Mouse (Mus musculus) macrophage (primary cell): Measurements from ENCODE around the gene Emx2. TPM values are rescaled to one million over a fixed set of nuclear protein-coding genes. Genes with fewer than 3 reads are reported as not detected.

ENCODE experiments used
- H3K27ac ChIP-seq: fragments of 350-480 bp; formaldehyde crosslinking; 2 replicates; pipeline ENCODE4 v1.9.0; 2021
- H3K36me3 ChIP-seq: fragments of 350-480 bp; formaldehyde crosslinking; 2 replicates; pipeline ENCODE4 v1.9.0; 2021; ENCODE audit errors: inconsistent target
- H3K4me3 ChIP-seq: fragments of 350-480 bp; formaldehyde crosslinking; 2 replicates; pipeline ENCODE4 v1.9.0; 2021; ENCODE audit errors: inconsistent target
- H3K79me2 ChIP-seq: fragments of 350-480 bp; formaldehyde crosslinking; 2 replicates; pipeline ENCODE4 v1.9.0; 2021; ENCODE audit errors: inconsistent target
- WGBS: methylation state at CpG from one replicate; pipeline ENCODE4 v1.1.7; 2026; ENCODE audit warnings: inconsistent platforms; ENCODE audit not compliant: missing documents; 5-methylcytosine and 5-hydroxymethylcytosine counted together
- polyA plus RNA-seq: library from polyadenylated mRNA; stranded (reverse); fragments of 250-400 nt; gene quantifications from 3 replicates; pipeline ENCODE4 v1.2.4, GENCODE M21; 2018; ENCODE audit warnings: inconsistent platforms

Gene Emx2
- polyA plus RNA-seq, 1 experiment from 2014 or later = not detected

DNA sequence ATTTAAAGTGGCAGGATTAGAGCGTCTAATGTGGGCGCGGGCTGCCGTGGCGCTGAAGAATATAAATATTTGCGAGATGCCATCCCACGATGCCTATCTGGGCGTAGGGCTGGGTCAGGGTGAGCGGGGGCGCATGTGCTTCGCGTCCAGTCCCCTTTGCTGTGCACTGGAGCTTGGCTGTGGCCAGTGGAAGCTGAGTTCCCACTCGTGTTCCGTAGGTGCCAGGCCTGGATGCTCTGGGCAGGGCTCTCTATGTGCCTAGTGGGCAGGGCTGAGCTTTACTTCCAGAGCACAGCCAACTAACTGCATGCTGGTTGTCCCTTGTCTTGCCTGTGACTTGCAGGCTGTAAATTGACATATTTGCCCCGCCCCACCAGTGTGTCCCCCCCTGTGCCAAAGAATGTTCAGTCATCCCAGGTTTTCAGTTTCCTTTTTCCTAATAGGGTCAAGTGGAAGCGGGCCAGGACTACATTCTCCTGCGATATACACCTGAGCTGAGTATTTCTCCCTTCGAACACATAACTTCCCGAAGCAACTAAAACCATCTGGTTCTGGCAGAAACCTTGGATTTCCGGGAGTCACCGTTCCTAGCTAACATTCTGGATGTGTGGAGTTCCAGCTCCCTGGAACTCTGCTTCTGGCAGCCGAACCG is 9.4 kb downstream of the Emx2 start:
- no peaks in the 10 kb centered on the region for H3K36me3 ChIP-seq
- no peaks in the 10 kb centered on the region for H3K79me2 ChIP-seq
- H3K4me3 ChIP-seq = no peak overlapping the region
- 5% methylated on average over 23 of the region's 23 CpGs for WGBS
- no peak overlapping the region for H3K27ac ChIP-seq

- Histone ChIP-seq H3K4me3 (no peak overlapping the region), H3K36me3 (no peaks in the 10 kb centered on the region), H3K27ac (no peak overlapping the region), H3K79me2 (no peaks in the 10 kb centered on the region)
- 5% methylated on average over 23 of the region's 27 CpGs for WGBS
These were observed 10.1 kb downstream of the Emx2 start for GRCm38 (mm10) chr19:59468065-59468810.

DNA sequence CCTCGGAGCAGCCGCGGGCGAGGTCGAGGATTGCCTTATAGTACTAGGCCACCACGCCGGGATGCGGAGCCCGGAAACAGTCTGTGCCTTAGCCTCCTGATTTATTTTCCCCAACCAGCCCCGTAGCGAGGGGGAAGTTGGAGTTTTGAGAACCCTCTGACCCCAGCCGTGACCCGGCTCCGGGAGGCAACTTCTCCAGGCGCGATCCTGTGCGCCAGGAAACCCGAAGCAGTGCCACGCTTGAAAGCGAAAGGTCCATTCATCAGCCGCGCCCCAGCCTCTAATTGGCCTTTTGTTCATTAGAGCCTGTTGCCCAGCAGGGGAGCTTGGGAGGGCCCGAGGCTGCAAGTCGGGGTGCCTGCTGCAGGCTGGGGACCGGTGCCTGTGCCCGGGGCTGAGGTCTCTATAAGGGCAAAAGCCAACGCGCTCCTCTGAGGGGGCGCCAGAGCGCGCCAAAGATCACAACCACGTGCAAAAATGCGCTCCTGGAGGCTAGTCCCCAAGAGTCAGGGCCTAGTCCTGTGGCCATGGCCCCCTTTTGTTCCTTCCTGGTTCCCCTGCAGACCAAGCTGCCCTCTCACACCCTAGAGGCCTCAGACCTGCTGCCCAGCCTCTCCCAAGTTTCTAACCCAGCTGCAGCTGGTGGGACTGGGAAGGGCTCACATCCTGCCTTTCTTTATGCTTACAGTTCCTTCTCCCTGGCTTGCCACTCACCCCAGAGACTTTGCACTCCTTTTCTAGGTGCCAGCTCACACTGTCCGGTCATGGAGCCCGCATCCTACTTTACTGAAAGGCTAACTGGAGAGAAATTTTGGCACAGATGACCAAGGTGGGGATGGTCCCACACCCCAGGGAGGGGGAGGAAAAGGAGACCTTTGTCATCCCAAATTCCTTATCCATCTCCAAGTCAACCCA is 11.1 kb downstream of the Emx2 start:
- Histone ChIP-seq H3K79me2 (no peaks in the 10 kb centered on the region), H3K36me3 (no peaks in the 10 kb centered on the region), H3K27ac (no peak overlapping the region), H3K4me3 (no peak overlapping the region)
- WGBS = 4% methylated on average over 35 of the region's 35 CpGs

- 18% methylated on average over 11 of the region's 11 CpGs for WGBS
- Histone ChIP-seq H3K36me3 (no peaks in the 10 kb centered on the region), H3K4me3 (no peak overlapping the region), H3K79me2 (no peaks in the 10 kb centered on the region), H3K27ac (no peak overlapping the region)
These were observed 12.0 kb downstream of the Emx2 start for GRCm38 (mm10) chr19:59470074-59470630.

- 2% methylated on average over 12 of the region's 13 CpGs for WGBS
- H3K27ac ChIP-seq = no peak overlapping the region
- no peaks in the 10 kb centered on the region for H3K36me3 ChIP-seq
- H3K79me2 ChIP-seq = no peaks in the 10 kb centered on the region
- H3K4me3 ChIP-seq = no peak overlapping the region
These were observed 12.7 kb downstream of the Emx2 start for GRCm38 (mm10) chr19:59470913-59471312.

GRCm38 (mm10) chr19:59472844-59473243 is 14.7 kb downstream of the Emx2 start:
- Histone ChIP-seq H3K4me3 (no peak overlapping the region), H3K27ac (no peak overlapping the region), H3K79me2 (no peaks in the 10 kb centered on the region), H3K36me3 (no peaks in the 10 kb centered on the region)
- WGBS = 78% methylated on average over 2 of the region's 2 CpGs

GRCm38 (mm10) chr19:59479912-59480311 is 21.7 kb downstream of the Emx2 start:
- H3K79me2 ChIP-seq = no peaks in the 10 kb centered on the region
- no peaks in the 10 kb centered on the region for H3K36me3 ChIP-seq
- no peak overlapping the region for H3K4me3 ChIP-seq
- no peak overlapping the region for H3K27ac ChIP-seq
- 90% methylated on average over 3 of the region's 3 CpGs for WGBS

- H3K36me3 ChIP-seq = no peaks in the 10 kb centered on the region
- H3K27ac ChIP-seq = no peak overlapping the region
- 94% methylated on average over 3 of the region's 3 CpGs for WGBS
- H3K4me3 ChIP-seq = no peak overlapping the region
- no peaks in the 10 kb centered on the region for H3K79me2 ChIP-seq
These were observed 22.4 kb downstream of the Emx2 start for GRCm38 (mm10) chr19:59480563-59480962.

DNA sequence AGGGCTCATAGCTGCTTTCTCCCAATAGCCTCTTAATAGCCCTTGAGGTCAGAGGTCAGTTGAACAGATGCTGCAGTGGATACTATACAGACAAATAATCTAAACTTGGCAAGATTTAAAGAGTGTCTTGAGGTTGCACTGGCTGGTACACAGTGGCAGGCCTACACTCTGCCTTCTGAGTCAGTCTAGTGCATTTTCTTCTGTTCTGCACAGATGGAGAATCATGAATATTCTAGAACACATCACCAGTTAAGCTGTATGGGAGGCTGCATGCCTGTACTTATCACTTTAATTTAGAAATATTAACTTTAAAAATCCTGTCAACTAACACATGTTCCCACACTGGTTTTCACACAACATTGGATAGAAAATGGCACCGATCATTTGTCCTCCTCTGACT is 34.1 kb downstream of the Emx2 start:
- Histone ChIP-seq H3K27ac (no peak overlapping the region), H3K4me3 (no peak overlapping the region), H3K79me2 (no peaks in the 10 kb centered on the region), H3K36me3 (no peaks in the 10 kb centered on the region)
- 83% methylated on average over 1 of the region's 1 CpGs for WGBS

- WGBS = 88% methylated on average over 4 of the region's 4 CpGs
- no peaks in the 10 kb centered on the region for H3K36me3 ChIP-seq
- H3K27ac ChIP-seq = no peak overlapping the region
- no peak overlapping the region for H3K4me3 ChIP-seq
- H3K79me2 ChIP-seq = no peaks in the 10 kb centered on the region
These were observed 38.7 kb downstream of the Emx2 start for GRCm38 (mm10) chr19:59496832-59497231.

DNA sequence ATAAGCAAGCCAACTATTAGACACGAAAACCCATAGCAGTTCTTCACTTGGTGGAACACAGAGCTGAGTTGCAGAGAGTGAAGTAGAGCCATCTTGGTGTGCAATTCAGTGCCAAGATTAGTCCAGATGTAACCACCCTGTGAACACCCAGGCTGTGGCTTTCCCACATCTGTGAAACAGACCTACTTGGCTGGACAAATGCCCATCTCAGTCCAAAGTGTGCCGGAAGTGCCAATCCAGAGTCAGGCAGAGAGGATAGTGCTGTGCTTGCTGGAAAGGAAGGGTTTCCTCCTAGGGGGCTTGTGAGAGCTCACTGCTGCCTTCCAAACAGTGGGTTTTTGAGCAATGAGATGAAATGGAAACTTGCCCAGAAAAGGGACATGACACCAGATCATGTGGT is 50.7 kb downstream of the Emx2 start:
- H3K79me2 ChIP-seq = no peaks in the 10 kb centered on the region
- no peak overlapping the region for H3K27ac ChIP-seq
- 89% methylated on average over 2 of the region's 2 CpGs for WGBS
- no peaks in the 10 kb centered on the region for H3K36me3 ChIP-seq
- no peak overlapping the region for H3K4me3 ChIP-seq

GRCm38 (mm10) chr19:59513181-59513580 is 55.0 kb downstream of the Emx2 start:
- H3K27ac ChIP-seq = no peak overlapping the region
- no peaks in the 10 kb centered on the region for H3K79me2 ChIP-seq
- H3K36me3 ChIP-seq = no peaks in the 10 kb centered on the region
- 92% methylated on average over 3 of the region's 3 CpGs for WGBS
- H3K4me3 ChIP-seq = no peak overlapping the region
